Mouse (Mus musculus): Measurements from ENCODE around the gene Gm20388.

DNA sequence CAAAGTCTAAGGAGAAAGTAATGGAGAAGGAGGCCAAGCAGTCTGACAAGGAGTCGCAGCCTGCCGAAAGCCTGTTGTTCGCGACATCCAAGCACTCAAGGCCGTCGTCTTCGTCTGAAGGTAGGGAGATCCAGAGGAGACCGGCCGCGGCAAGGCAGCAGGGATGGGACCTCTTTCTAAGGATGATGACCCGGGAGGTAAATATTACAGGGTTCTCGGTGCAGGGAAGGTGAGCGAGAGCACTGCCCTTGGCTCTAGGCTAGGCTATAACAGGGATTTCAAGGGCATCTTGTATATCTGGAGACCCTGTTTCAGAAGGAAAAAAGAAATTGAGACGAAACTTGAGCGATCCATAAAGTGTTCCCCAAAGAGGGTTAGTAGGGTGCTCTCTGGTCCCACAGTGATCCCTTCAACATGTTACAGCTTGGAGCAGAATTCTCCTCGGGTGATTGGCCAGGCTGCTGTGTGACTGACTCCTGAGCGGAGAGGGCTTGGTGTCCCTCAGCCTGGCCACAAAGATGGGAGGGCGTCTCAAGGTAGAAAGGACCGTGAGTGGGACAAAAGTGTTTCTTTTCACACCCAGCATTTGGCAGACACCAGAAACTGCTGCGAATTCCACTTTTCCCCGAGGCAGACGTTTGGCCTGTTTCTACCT, 3302.6 kb downstream of the Gm20388 start:
- TF ChIP-seq TAL1 (IDR thresholded peaks at IDR 0.05; ENCODE audit: low read length) (no peak), GATA1 (IDR thresholded peaks at IDR 0.05; ENCODE audit: low read length) (no peak)

Data from erythroblast, embryonic 14.5 days (primary cell).